Mouse (Mus musculus): ENCODE measurements around the gene Prmt8. TPM values are rescaled to one million over a fixed set of nuclear protein-coding genes. Genes with fewer than 3 reads are reported as not detected.

The Prmt8 gene
- polyA plus RNA-seq, 1 experiment: not detected

DNA sequence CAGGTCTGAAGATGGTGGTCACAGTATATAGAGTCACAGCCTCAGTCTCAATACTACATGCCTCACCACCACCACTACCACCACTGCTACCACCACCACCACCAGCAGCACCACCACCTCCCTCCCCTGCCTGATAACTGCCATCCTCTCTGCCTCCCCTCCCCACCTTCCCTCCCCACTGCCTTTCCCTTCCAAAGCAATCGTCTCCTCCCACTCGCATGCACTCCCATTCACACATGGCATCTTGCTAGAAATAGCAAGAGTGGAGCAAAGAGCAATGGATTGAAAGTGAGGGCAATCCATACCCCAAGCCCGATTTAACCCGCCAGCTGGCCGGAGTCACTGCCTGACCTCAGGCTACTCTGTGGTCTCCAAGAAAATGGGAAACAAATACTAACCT, 3.7 kb downstream of the Prmt8 start:
- no peak overlapping the region for H3ac ChIP-seq (ENCODE audit: control insufficient read depth, insufficient read length, low read depth)
- TF ChIP-seq CEBPB (IDR thresholded peaks at IDR 0.05; ENCODE audit: low read depth) (no peak), CTCF (IDR thresholded peaks at IDR 0.05; ENCODE audit: control insufficient read depth, insufficient read depth, insufficient read length) (no peak), MYOG (IDR thresholded peaks at IDR 0.05; ENCODE audit: control insufficient read depth, extremely low read depth, insufficient read length) (no peak), MYOD1 (IDR thresholded peaks at IDR 0.05; ENCODE audit: control insufficient read depth, insufficient read length, low read depth) (no peak), USF1 (IDR thresholded peaks at IDR 0.05; ENCODE audit: low read depth) (no peak), MAX (IDR thresholded peaks at IDR 0.05) (no peak), FOSL1 (IDR thresholded peaks at IDR 0.05; ENCODE audit: insufficient read depth, low read length, poor library complexity, severe bottlenecking) (no peak)
- no peaks in the 10 kb centered on the region for H3K79me3 ChIP-seq (ENCODE audit: low read depth)
- H3K79me2 ChIP-seq (ENCODE audit: control insufficient read depth, insufficient read depth): no peaks in the 10 kb centered on the region
- H3K27me3 ChIP-seq (ENCODE audit: control insufficient read depth, insufficient read depth, insufficient read length): no peaks in the 10 kb centered on the region
- no peak overlapping the region for H3K4me3 ChIP-seq (ENCODE audit: insufficient read depth, poor library complexity, severe bottlenecking)
- H3K36me3 ChIP-seq (ENCODE audit: control insufficient read depth, insufficient read depth): no peaks in the 10 kb centered on the region

DNA sequence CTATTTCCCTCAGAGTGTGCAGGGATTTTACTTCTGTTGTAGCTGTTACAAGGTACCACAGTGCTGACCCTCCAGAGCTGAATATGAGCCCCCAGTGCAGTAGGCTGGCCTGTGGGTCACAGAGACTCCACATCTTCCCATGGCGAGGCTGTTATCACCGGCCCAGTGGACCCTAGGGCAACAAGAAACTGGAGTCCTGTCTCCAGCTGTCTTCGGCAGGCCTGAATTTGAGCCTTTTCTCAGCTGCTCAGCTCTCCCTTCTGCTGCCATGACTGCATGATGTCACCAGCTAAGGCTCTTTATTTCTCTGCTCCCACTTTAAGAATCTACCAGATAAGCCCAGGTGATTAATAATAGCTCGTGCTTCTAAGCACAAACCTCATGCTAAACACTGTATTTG, 11.0 kb downstream of the Prmt8 start:
- Histone ChIP-seq H3K79me2 (ENCODE audit: control insufficient read depth, insufficient read depth) (no peaks in the 10 kb centered on the region), H3K27me3 (ENCODE audit: control insufficient read depth, insufficient read depth, insufficient read length) (no peaks in the 10 kb centered on the region), H3ac (ENCODE audit: control insufficient read depth, insufficient read length, low read depth) (no peak overlapping the region), H3K36me3 (ENCODE audit: control insufficient read depth, insufficient read depth) (no peaks in the 10 kb centered on the region), H3K79me3 (ENCODE audit: low read depth) (no peaks in the 10 kb centered on the region), H3K4me3 (ENCODE audit: insufficient read depth, poor library complexity, severe bottlenecking) (no peak overlapping the region)
- no peak for TF ChIP-seq MYOG (IDR thresholded peaks at IDR 0.05; ENCODE audit: control insufficient read depth, extremely low read depth, insufficient read length)
- TF ChIP-seq MAX (IDR thresholded peaks at IDR 0.05): no peak
- TF ChIP-seq FOSL1 (IDR thresholded peaks at IDR 0.05; ENCODE audit: insufficient read depth, low read length, poor library complexity, severe bottlenecking): no peak
- TF ChIP-seq USF1 (IDR thresholded peaks at IDR 0.05; ENCODE audit: low read depth): no peak
- TF ChIP-seq CTCF (IDR thresholded peaks at IDR 0.05; ENCODE audit: control insufficient read depth, insufficient read depth, insufficient read length): no peak
- no peak for TF ChIP-seq MYOD1 (IDR thresholded peaks at IDR 0.05; ENCODE audit: control insufficient read depth, insufficient read length, low read depth)
- TF ChIP-seq CEBPB (IDR thresholded peaks at IDR 0.05; ENCODE audit: low read depth): no peak

DNA sequence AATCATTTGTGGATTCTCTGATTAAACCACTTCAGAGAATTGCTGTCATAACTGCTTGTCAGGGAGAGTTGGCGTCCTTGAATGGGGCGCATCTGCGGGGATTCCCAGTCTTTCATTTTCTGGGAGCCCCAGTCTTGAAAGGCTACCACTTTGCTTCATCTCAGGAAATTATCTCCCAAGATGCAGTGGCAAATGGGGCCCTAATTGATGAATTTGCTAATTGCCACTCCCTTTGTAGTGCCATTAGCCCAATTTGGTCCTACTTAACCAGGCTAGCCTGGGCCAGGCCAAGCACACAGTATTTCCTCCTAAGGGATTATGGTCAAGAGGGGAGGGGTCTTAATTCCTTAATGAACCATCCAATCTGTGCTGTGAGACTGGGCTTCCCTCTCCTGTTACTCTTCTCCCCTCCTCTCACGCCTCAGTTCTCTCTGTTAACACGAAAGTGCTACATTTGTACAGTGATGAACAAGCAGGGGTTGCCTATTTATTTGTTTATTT, 11.6 kb downstream of the Prmt8 start:
- no peaks in the 10 kb centered on the region for H3K79me3 ChIP-seq (ENCODE audit: low read depth)
- no peak for TF ChIP-seq MYOD1 (IDR thresholded peaks at IDR 0.05; ENCODE audit: control insufficient read depth, insufficient read length, low read depth)
- TF ChIP-seq CTCF (IDR thresholded peaks at IDR 0.05; ENCODE audit: control insufficient read depth, insufficient read depth, insufficient read length): no peak
- TF ChIP-seq MYOG (IDR thresholded peaks at IDR 0.05; ENCODE audit: control insufficient read depth, extremely low read depth, insufficient read length): no peak
- no peak for TF ChIP-seq CEBPB (IDR thresholded peaks at IDR 0.05; ENCODE audit: low read depth)
- no peak for TF ChIP-seq FOSL1 (IDR thresholded peaks at IDR 0.05; ENCODE audit: insufficient read depth, low read length, poor library complexity, severe bottlenecking)
- no peak for TF ChIP-seq USF1 (IDR thresholded peaks at IDR 0.05; ENCODE audit: low read depth)
- no peak for TF ChIP-seq MAX (IDR thresholded peaks at IDR 0.05)
- H3ac ChIP-seq (ENCODE audit: control insufficient read depth, insufficient read length, low read depth): no peak overlapping the region
- H3K36me3 ChIP-seq (ENCODE audit: control insufficient read depth, insufficient read depth): no peaks in the 10 kb centered on the region
- no peaks in the 10 kb centered on the region for H3K27me3 ChIP-seq (ENCODE audit: control insufficient read depth, insufficient read depth, insufficient read length)
- H3K4me3 ChIP-seq (ENCODE audit: insufficient read depth, poor library complexity, severe bottlenecking): no peak overlapping the region
- no peaks in the 10 kb centered on the region for H3K79me2 ChIP-seq (ENCODE audit: control insufficient read depth, insufficient read depth)

DNA sequence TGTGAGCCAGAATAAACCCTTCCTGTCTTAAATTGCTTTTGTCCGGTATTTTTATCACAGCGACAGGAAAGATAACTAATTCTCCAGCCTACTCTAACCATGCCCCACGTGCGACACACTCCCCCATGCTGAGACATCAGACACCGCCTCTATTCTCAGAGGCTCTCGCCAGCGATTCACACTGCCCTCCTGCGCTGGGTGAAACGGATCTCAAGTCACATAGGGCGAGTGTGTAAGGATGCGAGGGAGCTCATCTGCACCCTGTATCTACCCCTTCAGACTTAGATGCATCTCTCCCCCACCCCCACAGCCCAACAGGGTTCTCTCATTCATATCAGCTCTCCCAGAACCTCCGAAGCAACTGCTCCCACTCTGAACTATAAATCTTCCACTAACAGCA, 12.4 kb downstream of the Prmt8 start:
- no peak overlapping the region for H3ac ChIP-seq (ENCODE audit: control insufficient read depth, insufficient read length, low read depth)
- no peak for TF ChIP-seq CEBPB (IDR thresholded peaks at IDR 0.05; ENCODE audit: low read depth)
- no peak for TF ChIP-seq MYOG (IDR thresholded peaks at IDR 0.05; ENCODE audit: control insufficient read depth, extremely low read depth, insufficient read length)
- TF ChIP-seq USF1 (IDR thresholded peaks at IDR 0.05; ENCODE audit: low read depth): no peak
- no peak for TF ChIP-seq MAX (IDR thresholded peaks at IDR 0.05)
- TF ChIP-seq FOSL1 (IDR thresholded peaks at IDR 0.05; ENCODE audit: insufficient read depth, low read length, poor library complexity, severe bottlenecking): no peak
- no peak for TF ChIP-seq CTCF (IDR thresholded peaks at IDR 0.05; ENCODE audit: control insufficient read depth, insufficient read depth, insufficient read length)
- no peak for TF ChIP-seq MYOD1 (IDR thresholded peaks at IDR 0.05; ENCODE audit: control insufficient read depth, insufficient read length, low read depth)
- H3K79me2 ChIP-seq (ENCODE audit: control insufficient read depth, insufficient read depth): no peaks in the 10 kb centered on the region
- H3K79me3 ChIP-seq (ENCODE audit: low read depth): no peaks in the 10 kb centered on the region
- H3K4me3 ChIP-seq (ENCODE audit: insufficient read depth, poor library complexity, severe bottlenecking): no peak overlapping the region
- no peaks in the 10 kb centered on the region for H3K36me3 ChIP-seq (ENCODE audit: control insufficient read depth, insufficient read depth)
- no peaks in the 10 kb centered on the region for H3K27me3 ChIP-seq (ENCODE audit: control insufficient read depth, insufficient read depth, insufficient read length)

DNA sequence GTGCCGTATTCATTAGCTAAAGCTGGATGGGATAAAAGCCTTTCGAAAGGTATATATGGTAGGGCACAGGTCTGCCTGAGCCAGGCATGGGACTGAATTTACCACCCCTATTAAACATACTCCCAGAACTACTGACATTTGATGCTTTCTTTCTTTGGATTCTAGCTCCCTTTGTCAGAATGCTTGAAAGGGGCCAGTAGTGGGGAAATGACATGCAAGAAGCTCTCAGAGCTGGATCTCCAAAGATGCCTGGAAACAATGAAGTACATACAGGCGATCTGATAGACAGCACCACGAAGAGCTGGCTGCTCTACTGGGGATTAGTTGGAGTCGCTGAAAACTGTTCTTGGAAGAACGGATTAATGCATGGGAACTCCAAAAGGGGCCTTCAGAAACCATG, 16.0 kb downstream of the Prmt8 start:
- Histone ChIP-seq H3K27me3 (ENCODE audit: control insufficient read depth, insufficient read depth, insufficient read length) (no peaks in the 10 kb centered on the region), H3K79me3 (ENCODE audit: low read depth) (no peaks in the 10 kb centered on the region), H3K4me3 (ENCODE audit: insufficient read depth, poor library complexity, severe bottlenecking) (no peak overlapping the region), H3K36me3 (ENCODE audit: control insufficient read depth, insufficient read depth) (no peaks in the 10 kb centered on the region), H3ac (ENCODE audit: control insufficient read depth, insufficient read length, low read depth) (no peak overlapping the region), H3K79me2 (ENCODE audit: control insufficient read depth, insufficient read depth) (no peaks in the 10 kb centered on the region)
- TF ChIP-seq MYOG (IDR thresholded peaks at IDR 0.05; ENCODE audit: control insufficient read depth, extremely low read depth, insufficient read length): no peak
- no peak for TF ChIP-seq FOSL1 (IDR thresholded peaks at IDR 0.05; ENCODE audit: insufficient read depth, low read length, poor library complexity, severe bottlenecking)
- no peak for TF ChIP-seq MYOD1 (IDR thresholded peaks at IDR 0.05; ENCODE audit: control insufficient read depth, insufficient read length, low read depth)
- no peak for TF ChIP-seq USF1 (IDR thresholded peaks at IDR 0.05; ENCODE audit: low read depth)
- no peak for TF ChIP-seq CTCF (IDR thresholded peaks at IDR 0.05; ENCODE audit: control insufficient read depth, insufficient read depth, insufficient read length)
- no peak for TF ChIP-seq MAX (IDR thresholded peaks at IDR 0.05)
- no peak for TF ChIP-seq CEBPB (IDR thresholded peaks at IDR 0.05; ENCODE audit: low read depth)

DNA sequence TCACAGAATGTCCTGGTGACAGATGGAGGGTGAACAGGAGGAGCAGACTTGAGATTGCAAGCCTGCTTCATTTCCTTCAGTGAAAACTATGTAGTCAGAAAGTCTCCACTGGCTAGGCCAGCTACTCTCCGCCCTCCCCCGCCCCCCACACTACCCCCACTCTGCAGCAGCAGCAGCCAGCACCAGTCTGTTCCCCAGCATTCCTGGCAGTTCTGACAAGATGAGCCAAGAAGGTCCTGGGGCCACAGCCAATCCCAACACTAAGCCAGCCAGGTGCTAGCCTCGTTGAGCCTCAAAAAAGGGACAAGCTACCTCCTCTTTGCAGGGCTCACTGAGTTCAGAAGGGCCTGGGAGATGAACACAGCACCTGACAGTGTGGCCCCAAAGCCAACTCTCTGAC, 16.6 kb downstream of the Prmt8 start:
- H3K27me3 ChIP-seq (ENCODE audit: control insufficient read depth, insufficient read depth, insufficient read length): no peaks in the 10 kb centered on the region
- no peak overlapping the region for H3K4me3 ChIP-seq (ENCODE audit: insufficient read depth, poor library complexity, severe bottlenecking)
- TF ChIP-seq CTCF (IDR thresholded peaks at IDR 0.05; ENCODE audit: control insufficient read depth, insufficient read depth, insufficient read length): no peak
- TF ChIP-seq FOSL1 (IDR thresholded peaks at IDR 0.05; ENCODE audit: insufficient read depth, low read length, poor library complexity, severe bottlenecking): no peak
- no peaks in the 10 kb centered on the region for H3K79me3 ChIP-seq (ENCODE audit: low read depth)
- no peaks in the 10 kb centered on the region for H3K36me3 ChIP-seq (ENCODE audit: control insufficient read depth, insufficient read depth)
- no peaks in the 10 kb centered on the region for H3K79me2 ChIP-seq (ENCODE audit: control insufficient read depth, insufficient read depth)
- H3ac ChIP-seq (ENCODE audit: control insufficient read depth, insufficient read length, low read depth): no peak overlapping the region
